In the genomic region with DNA sequence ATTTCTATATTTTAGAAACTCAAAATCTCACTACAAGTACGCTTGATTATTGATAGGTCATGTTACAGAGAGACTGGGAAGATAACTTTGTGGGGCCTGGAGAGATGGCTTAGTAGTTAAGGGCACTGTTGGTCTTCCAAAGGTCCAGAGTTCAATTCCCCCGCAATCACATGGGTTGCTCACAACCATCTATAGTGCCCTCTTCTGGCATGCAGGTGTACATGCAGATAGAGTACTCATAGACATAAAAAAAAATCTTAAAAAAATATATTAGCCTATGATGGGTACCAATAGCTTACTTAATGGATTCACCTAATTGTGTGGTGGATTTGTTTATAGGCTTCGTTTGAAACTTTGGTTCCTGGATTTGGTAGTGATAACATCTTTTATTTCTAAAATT, we compare ENCODE assay signal across 14 mouse cellular contexts.
DNase-seq lines count a peak whose midpoint lies in the region; ATAC-seq and TF ChIP-seq lines count a peak whose summit lies in the region.
"Had no signal": no experiment of that assay in that cellular context is flagged by ENCODE, and none has a peak within 500 bp of the region (broad histone marks: within the 10 kb centered on the region; RNA-seq: fewer than 3 reads in every experiment).

No protein-coding gene starts in this region.

- H3K27ac ChIP-seq in liver, postnatal 0 days (ENCODE audit: low read depth), result no peak overlapping the region
- H3K27ac ChIP-seq in liver, embryonic 11.5 days (ENCODE audit: low read depth, low read length), result no peak overlapping the region
- no peak overlapping the region for H3K27ac ChIP-seq in hindbrain, postnatal 0 days
- H3K27ac ChIP-seq: hindbrain, embryonic 12.5 days; stomach, embryonic 15.5 days had no signal

- H3K4me3 ChIP-seq in liver, postnatal 0 days (ENCODE audit: low read depth, low read length), result no peak overlapping the region
- no peak overlapping the region for H3K4me3 ChIP-seq in liver, embryonic 11.5 days (ENCODE audit: low read depth, low read length)
- H3K4me3 ChIP-seq in hindbrain, postnatal 0 days (ENCODE audit: low read length), result no peak overlapping the region
- H3K4me3 ChIP-seq: erythroblast, embryonic 14.5 days; hindbrain, embryonic 12.5 days; stomach, embryonic 15.5 days had no signal

- H3K27me3 ChIP-seq in liver, postnatal 0 days (ENCODE audit: insufficient read depth, low read length), result no peaks in the 10 kb centered on the region
- H3K27me3 ChIP-seq in liver, embryonic 11.5 days (replicated peaks; ENCODE audit: control insufficient read depth, insufficient read depth, low read length), result no peaks in the 10 kb centered on the region
- H3K27me3 ChIP-seq in hindbrain, postnatal 0 days (ENCODE audit: insufficient read depth, low read length), result no peaks in the 10 kb centered on the region
- H3K27me3 ChIP-seq: hindbrain, embryonic 12.5 days; stomach, embryonic 15.5 days had no signal

- WGBS in liver, postnatal 0 days (ENCODE audit: insufficient replicate concordance), result 70% methylated on average over 3 of the region's 3 CpGs
- WGBS in liver, embryonic 11.5 days, result 67% methylated on average over 3 of the region's 3 CpGs
- 84% methylated on average over 3 of the region's 3 CpGs for WGBS in hindbrain, postnatal 0 days

- H3K9ac ChIP-seq in liver, postnatal 0 days (replicated peaks), result no peak overlapping the region
- no peak overlapping the region for H3K9ac ChIP-seq in liver, embryonic 11.5 days (ENCODE audit: low read depth, low read length)
- no peak overlapping the region for H3K9ac ChIP-seq in hindbrain, postnatal 0 days (replicated peaks; ENCODE audit: low read length)
- H3K9ac ChIP-seq: hindbrain, embryonic 12.5 days; stomach, embryonic 15.5 days had no signal

- no peak for ATAC-seq in liver, postnatal 0 days
- ATAC-seq in liver, embryonic 11.5 days (replicated peaks; ENCODE audit: low FRiP score), result no peak
- ATAC-seq in neutrophil, adult 5-6 weeks (ENCODE audit: extremely low read depth, insufficient number of reproducible peaks, low FRiP score, poor library complexity, severe bottlenecking), result peak; percentile 46; the same call in 1 of the 2 replicates
- no peak for ATAC-seq in hindbrain, postnatal 0 days

- H3K9me3 ChIP-seq in liver, postnatal 0 days (ENCODE audit: low read length), result no peaks in the 10 kb centered on the region
- H3K9me3 ChIP-seq in liver, embryonic 11.5 days (ENCODE audit: control insufficient read depth, low read length), result no peaks in the 10 kb centered on the region
- H3K9me3 ChIP-seq in hindbrain, postnatal 0 days (ENCODE audit: low read length), result no peaks in the 10 kb centered on the region
- H3K9me3 ChIP-seq: hindbrain, embryonic 12.5 days; stomach, embryonic 15.5 days had no signal

- no peaks in the 10 kb centered on the region for H3K36me3 ChIP-seq in liver, postnatal 0 days (replicated peaks; ENCODE audit: insufficient read depth, low read length)
- H3K36me3 ChIP-seq in liver, embryonic 11.5 days (ENCODE audit: control insufficient read depth, insufficient read depth, low read length), result no peaks in the 10 kb centered on the region
- no peaks in the 10 kb centered on the region for H3K36me3 ChIP-seq in hindbrain, postnatal 0 days (ENCODE audit: insufficient read depth, low read length)
- H3K36me3 ChIP-seq: hindbrain, embryonic 12.5 days; stomach, embryonic 15.5 days had no signal

- no peaks in the 10 kb centered on the region for H3K4me1 ChIP-seq in liver, postnatal 0 days (ENCODE audit: insufficient read depth)
- H3K4me1 ChIP-seq in liver, embryonic 11.5 days (replicated peaks; ENCODE audit: control insufficient read depth, insufficient read depth, low read length), result no peaks in the 10 kb centered on the region
- no peaks in the 10 kb centered on the region for H3K4me1 ChIP-seq in hindbrain, postnatal 0 days (ENCODE audit: insufficient read depth, low read length)
- H3K4me1 ChIP-seq: hindbrain, embryonic 12.5 days; stomach, embryonic 15.5 days had no signal

- TF ChIP-seq EP300 in liver, postnatal 0 days (IDR thresholded peaks at IDR 0.05; ENCODE audit: low read depth), result no peak

- peak; percentile 39 for TF ChIP-seq CTCF in liver, postnatal 0 days (IDR thresholded peaks at IDR 0.05; ENCODE audit: low read depth)
- no peak for TF ChIP-seq CTCF in hindbrain, postnatal 0 days (IDR thresholded peaks at IDR 0.05; ENCODE audit: low read depth)

- DNase-seq in adrenal gland, postnatal 14 days, result peak; percentile 4
- DNase-seq in adrenal gland, adult 18-20 months (ENCODE audit: low spot score in 2 of 2), result no peak
- DNase-seq in liver, postnatal 0 days, result no peak
- no peak for DNase-seq in liver, embryonic 11.5 days (ENCODE audit: low spot score)
- peak; percentile 10 for DNase-seq in ES-CJ7 (ENCODE audit: low read depth, low spot score)
- no peak for DNase-seq in hindbrain, postnatal 0 days (ENCODE audit: low spot score)
- DNase-seq in kidney, adult 18-20 months, result no peak
- DNase-seq: cerebellum, adult 18-20 months; kidney, postnatal 14 days had no signal

- no peak overlapping the region for H3K4me2 ChIP-seq in liver, postnatal 0 days (ENCODE audit: low read depth, low read length)
- no peak overlapping the region for H3K4me2 ChIP-seq in liver, embryonic 11.5 days
- no peak overlapping the region for H3K4me2 ChIP-seq in hindbrain, postnatal 0 days (ENCODE audit: low read depth, low read length)
- H3K4me2 ChIP-seq: hindbrain, embryonic 12.5 days; midbrain, embryonic 11.5 days; stomach, embryonic 15.5 days had no signal

Comparison
In these comparisons a context has a peak if more than half of its experiments do, and no peak if none do; other contexts are left out.
1. DNase-seq: peak in adrenal gland, postnatal 14 days (single experiment) and ES-CJ7 (single experiment); none in adrenal gland, adult 18-20 months (0 of 2), liver, postnatal 0 days (single experiment), liver, embryonic 11.5 days (single experiment), hindbrain, postnatal 0 days (single experiment) and kidney, adult 18-20 months (single experiment).